Mouse (Mus musculus) hindbrain, embryonic 13.5 days (tissue): ENCODE results near the gene Zfp523. TPM values are rescaled to one million over a fixed set of nuclear protein-coding genes. Genes with fewer than 3 reads are reported as not detected.
"Not testable (repeated sequence)": the region's sequence is repeated elsewhere in the genome, so short reads cannot be mapped to it uniquely, and the experiment has no call there.

Experiments used
- ATAC-seq: fragments of 200-750 bp; cut with Nextera tagmentation; 2 replicates; pipeline ENCODE4 v1.8.0; 2017; ENCODE audit warnings: moderate TSS enrichment; ENCODE audit not compliant: low FRiP score
- H3K27ac ChIP-seq: fragments of 300-500 bp; sonication (generic); 2 replicates; pipeline ENCODE4 v1.5.1; 2015; ENCODE audit warnings: inconsistent platforms, mild to moderate bottlenecking, moderate library complexity
- H3K27me3 ChIP-seq: fragments of 300-500 bp; sonication (generic); 2 replicates; pipeline ENCODE4 v1.6.1; 2015; ENCODE audit warnings: mild to moderate bottlenecking, inconsistent platforms
- H3K36me3 ChIP-seq: fragments of 300-500 bp; sonication (generic); 2 replicates; pipeline ENCODE4 v1.6.1; 2015; ENCODE audit warnings: mild to moderate bottlenecking, inconsistent platforms
- H3K4me1 ChIP-seq: fragments of 300-500 bp; sonication (generic); replicated peaks from 2 replicates; pipeline ENCODE4 v1.6.1; 2015; ENCODE audit warnings: inconsistent platforms
- H3K4me2 ChIP-seq: fragments of 300-500 bp; sonication (generic); 2 replicates; pipeline ENCODE4 v1.6.1; 2015; ENCODE audit warnings: inconsistent platforms, mild to moderate bottlenecking, moderate library complexity
- H3K4me3 ChIP-seq: fragments of 300-500 bp; sonication (generic); 2 replicates; pipeline ENCODE4 v1.5.1; 2015; ENCODE audit warnings: mild to moderate bottlenecking, inconsistent platforms
- H3K9ac ChIP-seq: fragments of 300-500 bp; sonication (generic); 2 replicates; pipeline ENCODE4 v1.6.1; 2015; ENCODE audit warnings: mild to moderate bottlenecking, inconsistent platforms
- H3K9me3 ChIP-seq: fragments of 300-500 bp; sonication (generic); 2 replicates; pipeline ENCODE4 v1.6.1; 2016; ENCODE audit warnings: inconsistent platforms
- WGBS: fragments of 180-500 bp; shearing (Covaris S2); methylation state at CpG from one replicate; pipeline ENCODE4 v1.1.7; 2015; 5-methylcytosine and 5-hydroxymethylcytosine counted together
- polyA plus RNA-seq: library from polyadenylated mRNA; unstranded; fragments of >200 nt; fragmentation: Nextera tagmentation; extraction: Ambion mirVana; gene quantifications from 2 replicates; pipeline ENCODE4 v1.2.1, GENCODE M21; 2015

The Zfp523 gene
- polyA plus RNA-seq, 1 experiment from 2014 or later: 40.2 TPM

DNA sequence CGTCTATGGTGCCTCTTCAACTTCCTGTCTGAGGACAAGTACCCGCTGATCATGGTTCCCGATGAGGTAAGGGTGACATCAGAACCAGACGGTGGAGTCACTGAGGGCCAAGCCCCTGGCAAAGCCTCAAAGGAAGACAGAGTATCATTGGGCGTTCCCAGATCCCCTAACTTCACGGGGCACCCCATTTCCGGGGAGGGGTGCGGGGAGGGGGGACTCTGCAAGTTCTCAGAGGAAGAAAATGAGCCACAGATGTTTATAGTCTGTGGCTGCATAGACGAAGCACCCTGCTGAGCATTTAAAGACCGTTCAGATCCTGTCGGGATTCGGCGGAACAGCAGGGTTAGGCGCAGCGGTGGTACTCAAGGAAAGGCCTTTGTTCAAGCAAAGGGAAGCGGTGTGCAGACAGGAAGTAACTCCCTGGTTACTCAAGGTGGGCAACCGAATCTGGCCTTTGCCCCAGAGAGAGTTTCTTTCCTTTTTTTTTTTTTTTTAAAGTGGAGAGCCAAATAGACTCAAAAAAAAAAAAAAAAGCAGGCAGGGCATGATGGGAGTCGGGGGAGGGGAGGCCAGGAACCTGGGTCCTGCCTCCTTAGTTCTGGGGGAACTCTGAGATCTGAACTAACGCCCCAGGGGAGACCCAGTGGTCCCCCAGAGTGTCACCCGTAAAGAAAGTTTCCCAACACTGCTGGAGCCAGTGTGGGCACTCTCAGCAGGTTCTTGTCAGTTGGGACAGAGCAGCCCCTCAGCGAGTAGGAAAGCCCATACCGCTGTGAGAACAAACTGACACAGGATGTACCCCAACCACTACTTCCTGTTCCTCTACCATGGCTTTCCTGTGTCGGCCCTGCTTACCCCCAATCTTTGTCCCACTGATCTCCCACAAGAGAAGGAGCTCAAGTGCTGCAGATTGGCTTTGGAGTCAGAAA is 41.1 kb downstream of the Zfp523 start:
- Histone ChIP-seq H3K4me3 (no peak overlapping the region), H3K27ac (peak overlapping the region; percentile 20; the same call in 1 of the 2 replicates), H3K4me1 (peaks cover 8% of the 10 kb centered on the region), H3K36me3 (no peaks in the 10 kb centered on the region), H3K9ac (no peak overlapping the region), H3K4me2 (peak overlapping the region; percentile 11; the same call in 1 of the 2 replicates), H3K9me3 (no peaks in the 10 kb centered on the region), H3K27me3 (peaks cover 21% of the 10 kb centered on the region)
- no peak for ATAC-seq
- 30% methylated on average over 23 of the region's 23 CpGs for WGBS

- not testable (repeated sequence) for H3K27ac ChIP-seq, ATAC-seq, H3K4me3 ChIP-seq, H3K9me3 ChIP-seq, H3K9ac ChIP-seq, H3K36me3 ChIP-seq, H3K4me2 ChIP-seq
- peaks cover 13% of the 10 kb centered on the region for H3K27me3 ChIP-seq
- WGBS: 94% methylated on average over 10 of the region's 10 CpGs
- H3K4me1 ChIP-seq: peaks cover 27% of the 10 kb centered on the region
These were observed 45.5 kb downstream of the Zfp523 start for GRCm38 (mm10) chr17:28222463-28222862.

DNA sequence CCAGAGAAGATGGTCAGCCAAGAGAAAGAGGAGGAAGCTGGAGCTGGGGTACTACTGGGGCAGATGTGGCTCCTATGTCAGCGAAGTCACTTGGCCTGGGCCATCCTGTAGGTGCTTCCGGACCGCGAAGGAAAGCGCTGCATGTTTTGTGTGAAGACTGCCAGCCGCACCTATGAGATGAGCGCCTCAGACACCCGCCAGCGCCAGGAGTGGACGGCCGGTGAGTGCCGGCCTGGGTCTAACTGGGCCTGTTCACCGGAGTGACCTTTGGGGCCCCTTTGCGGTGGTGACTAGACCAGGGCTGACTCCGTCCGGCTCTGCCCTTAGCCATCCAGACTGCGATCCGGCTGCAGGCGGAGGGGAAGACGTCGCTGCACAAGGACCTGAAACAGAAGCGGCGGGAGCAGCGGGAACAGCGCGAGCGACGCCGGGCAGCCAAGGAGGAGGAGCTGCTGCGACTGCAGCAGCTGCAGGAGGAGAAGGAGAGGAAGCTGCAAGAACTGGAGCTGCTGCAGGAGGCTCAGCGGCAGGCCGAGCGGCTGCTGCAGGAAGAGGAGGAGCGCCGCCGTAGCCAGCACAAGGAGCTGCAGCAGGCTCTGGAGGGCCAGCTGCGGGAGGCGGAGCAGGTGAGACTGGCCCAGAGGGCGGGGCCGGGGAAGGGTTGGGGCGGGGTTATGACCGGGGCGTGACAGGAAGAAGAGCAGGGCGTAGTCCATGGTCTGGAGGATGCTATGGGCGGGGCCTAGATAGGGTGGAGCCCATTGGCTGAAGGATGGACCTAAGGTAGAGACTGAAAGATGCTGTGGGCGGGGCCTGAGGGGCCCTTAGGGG is 46.8 kb downstream of the Zfp523 start:
- no peaks in the 10 kb centered on the region for H3K36me3 ChIP-seq
- under 1% methylated on average over 45 of the region's 46 CpGs for WGBS
- peaks cover 22% of the 10 kb centered on the region for H3K4me1 ChIP-seq
- no peaks in the 10 kb centered on the region for H3K9me3 ChIP-seq
- H3K9ac ChIP-seq: peak overlapping the region; percentile 88
- ATAC-seq: peak; percentile 78
- H3K27me3 ChIP-seq: no peaks in the 10 kb centered on the region
- H3K4me3 ChIP-seq: peak overlapping the region; percentile 56
- peak overlapping the region; percentile 88 for H3K4me2 ChIP-seq
- peak overlapping the region; percentile 91 for H3K27ac ChIP-seq

DNA sequence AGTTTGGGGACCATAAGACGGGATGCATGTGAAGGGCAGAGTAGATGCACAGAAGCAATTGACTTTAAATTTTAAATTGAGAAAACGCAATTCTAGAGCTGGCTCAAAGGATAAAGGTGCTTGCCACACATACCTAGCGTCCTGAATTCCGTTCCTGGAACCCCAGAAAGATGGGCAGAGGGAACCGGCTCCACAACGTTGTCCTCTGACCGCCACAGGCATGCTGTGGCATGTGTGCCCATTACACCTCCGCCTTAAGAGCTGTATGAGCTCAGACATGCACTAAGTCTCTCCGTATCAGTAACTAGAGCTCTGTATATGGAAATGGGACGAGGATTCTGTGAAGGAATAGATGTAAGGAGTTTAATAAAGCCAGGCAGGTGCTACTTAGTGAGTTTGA is 47.7 kb downstream of the Zfp523 start:
- WGBS: 89% methylated on average over 10 of the region's 10 CpGs
- H3K4me3 ChIP-seq: 0 out of 2 replicates have a peak overlapping the region, but pooled peaks have one; percentile 56
- no peak for ATAC-seq
- H3K36me3 ChIP-seq: no peaks in the 10 kb centered on the region
- H3K9ac ChIP-seq: no peak overlapping the region
- H3K9me3 ChIP-seq: no peaks in the 10 kb centered on the region
- no peak overlapping the region for H3K4me2 ChIP-seq
- H3K27me3 ChIP-seq: no peaks in the 10 kb centered on the region
- H3K4me1 ChIP-seq: peaks cover 22% of the 10 kb centered on the region
- H3K27ac ChIP-seq: 0 out of 2 replicates have a peak overlapping the region, but pooled peaks have one; percentile 91

- peak; percentile 58 for ATAC-seq
- peak overlapping the region; percentile 58 for H3K4me2 ChIP-seq
- 1% methylated on average over 21 of the region's 21 CpGs for WGBS
These were observed 49.1 kb downstream of the Zfp523 start for GRCm38 (mm10) chr17:28226014-28226413.

GRCm38 (mm10) chr17:28230486-28230885 is 53.6 kb downstream of the Zfp523 start:
- Histone ChIP-seq H3K36me3 (no peaks in the 10 kb centered on the region), H3K4me1 (peaks cover 25% of the 10 kb centered on the region), H3K9me3 (no peaks in the 10 kb centered on the region), H3K9ac (no peak overlapping the region), H3K27me3 (0 out of 2 replicates have a peak, but pooled peaks cover 11% of the 10 kb centered on the region), H3K27ac (no peak overlapping the region), H3K4me2 (no peak overlapping the region), H3K4me3 (no peak overlapping the region)
- WGBS: 77% methylated on average over 6 of the region's 6 CpGs
- ATAC-seq: no peak

More at GRCm38 (mm10) chr17:28226014-28226413, 49.1 kb downstream of the Zfp523 start:
- H3K36me3 ChIP-seq: no peaks in the 10 kb centered on the region
- H3K4me1 ChIP-seq: peaks cover 22% of the 10 kb centered on the region
- peak overlapping the region; percentile 37 for H3K4me3 ChIP-seq
- 0 out of 2 replicates have a peak, but pooled peaks cover 9% of the 10 kb centered on the region for H3K27me3 ChIP-seq
- peak overlapping the region; percentile 68 for H3K9ac ChIP-seq
- no peaks in the 10 kb centered on the region for H3K9me3 ChIP-seq
- H3K27ac ChIP-seq: peak overlapping the region; percentile 62

GRCm38 (mm10) chr17:28231026-28231736 is 54.3 kb downstream of the Zfp523 start:
- no peaks in the 10 kb centered on the region for H3K9me3 ChIP-seq
- WGBS: 86% methylated on average over 18 of the region's 18 CpGs
- H3K4me3 ChIP-seq: no peak overlapping the region
- H3K4me1 ChIP-seq: peaks cover 19% of the 10 kb centered on the region
- H3K27ac ChIP-seq: no peak overlapping the region
- H3K36me3 ChIP-seq: no peaks in the 10 kb centered on the region
- H3K4me2 ChIP-seq: no peak overlapping the region
- ATAC-seq: no peak
- H3K27me3 ChIP-seq: 0 out of 2 replicates have a peak, but pooled peaks cover 11% of the 10 kb centered on the region
- no peak overlapping the region for H3K9ac ChIP-seq

GRCm38 (mm10) chr17:28232475-28233060 is 55.6 kb downstream of the Zfp523 start, which contains the start of gene Ppard:
TSS of gene Ppard (plus strand) at chr17:28232700.
- WGBS: under 1% methylated on average over 53 of the region's 57 CpGs
- 0 out of 2 replicates have a peak, but pooled peaks cover 11% of the 10 kb centered on the region for H3K27me3 ChIP-seq
- no peaks in the 10 kb centered on the region for H3K36me3 ChIP-seq
- H3K9me3 ChIP-seq: no peaks in the 10 kb centered on the region
- peak within 1 kb of the TSS; percentile 81 for H3K4me2 ChIP-seq
- H3K27ac ChIP-seq: peak within 1 kb of the TSS; percentile 78
- H3K4me3 ChIP-seq: peak within 1 kb of the TSS; percentile 73
- H3K9ac ChIP-seq: peak within 1 kb of the TSS; percentile 83
- H3K4me1 ChIP-seq: peaks cover 31% of the 10 kb centered on the region
- ATAC-seq: peak; percentile 91

- Histone ChIP-seq H3K36me3 (no peaks in the 10 kb centered on the region), H3K4me3 (peak overlapping the region; percentile 73), H3K9me3 (no peaks in the 10 kb centered on the region), H3K9ac (peak overlapping the region; percentile 83), H3K4me1 (peaks cover 34% of the 10 kb centered on the region), H3K4me2 (peak overlapping the region; percentile 81), H3K27ac (peak overlapping the region; percentile 78), H3K27me3 (0 out of 2 replicates have a peak, but pooled peaks cover 11% of the 10 kb centered on the region)
- ATAC-seq: peak; percentile 40; the same call in 1 of the 2 replicates
- 7% methylated on average over 17 of the region's 17 CpGs for WGBS
These were observed 56.3 kb downstream of the Zfp523 start for GRCm38 (mm10) chr17:28233091-28233731.

GRCm38 (mm10) chr17:28234641-28235040 is 57.7 kb downstream of the Zfp523 start:
- 0 out of 2 replicates have a peak overlapping the region, but pooled peaks have one; percentile 6 for H3K9ac ChIP-seq
- H3K27me3 ChIP-seq: 0 out of 2 replicates have a peak, but pooled peaks cover 11% of the 10 kb centered on the region
- H3K4me3 ChIP-seq: no peak overlapping the region
- H3K4me2 ChIP-seq: peak overlapping the region; percentile 81; the same call in 1 of the 2 replicates
- H3K36me3 ChIP-seq: no peaks in the 10 kb centered on the region
- H3K4me1 ChIP-seq: peaks cover 34% of the 10 kb centered on the region
- no peaks in the 10 kb centered on the region for H3K9me3 ChIP-seq
- peak overlapping the region; percentile 12; the same call in 1 of the 2 replicates for H3K27ac ChIP-seq
- ATAC-seq: no peak
- WGBS: 91% methylated on average over 5 of the region's 5 CpGs
